Mouse (Mus musculus): ENCODE measurements at regions not wholly inside any gene's neighbourhood (a gene's known extent, or its start where the extent isn't known, plus 50 kb on each side); places are given as distances from the start of the nearest gene placed in this dataset.

DNA sequence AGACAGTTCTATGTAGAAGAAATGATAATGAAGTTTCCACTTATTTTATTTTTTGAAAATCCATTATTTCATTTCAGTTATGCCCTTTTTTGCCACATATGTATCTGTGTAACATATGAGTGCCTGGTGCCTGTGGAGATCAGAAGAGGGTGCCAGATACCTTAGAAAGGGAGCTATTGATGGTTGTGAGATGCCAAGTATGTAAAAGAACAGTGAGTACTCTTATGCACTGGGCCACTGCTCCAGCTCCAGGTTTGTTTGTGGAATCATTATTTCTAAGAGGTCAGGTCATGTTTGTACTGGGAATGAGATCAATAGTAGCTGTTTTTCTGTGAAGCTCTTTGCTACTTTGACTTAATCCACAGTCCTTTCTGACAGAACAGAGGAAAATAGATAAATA lies 68.1 kb downstream of the Cenpw start:
- no peak for DNase-seq (ENCODE audit: low read depth, low spot score)

DNA sequence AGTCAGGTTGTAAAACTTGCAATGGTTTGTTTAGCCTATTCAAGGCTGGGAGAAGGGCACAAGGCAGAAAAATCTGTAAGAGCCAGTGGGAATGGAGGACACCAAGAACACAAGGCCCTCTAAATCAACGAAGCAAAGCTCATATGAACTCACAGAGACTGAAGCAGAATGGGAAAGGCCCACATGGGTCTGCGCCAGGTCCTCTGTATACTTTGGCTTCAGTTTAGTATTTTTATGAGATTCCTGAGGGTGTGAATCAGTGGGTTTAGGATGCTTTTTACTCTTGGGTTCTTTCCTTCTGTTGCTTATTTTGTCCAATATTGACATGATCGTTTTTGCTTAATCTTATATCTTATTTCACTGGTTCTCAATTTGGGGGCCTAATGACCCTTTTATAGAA lies 90.0 kb downstream of the Cenpw start:
- peak; percentile 1 for DNase-seq (ENCODE audit: low read depth, low spot score)
- 37% methylated on average over 3 of the region's 3 CpGs for WGBS

DNA sequence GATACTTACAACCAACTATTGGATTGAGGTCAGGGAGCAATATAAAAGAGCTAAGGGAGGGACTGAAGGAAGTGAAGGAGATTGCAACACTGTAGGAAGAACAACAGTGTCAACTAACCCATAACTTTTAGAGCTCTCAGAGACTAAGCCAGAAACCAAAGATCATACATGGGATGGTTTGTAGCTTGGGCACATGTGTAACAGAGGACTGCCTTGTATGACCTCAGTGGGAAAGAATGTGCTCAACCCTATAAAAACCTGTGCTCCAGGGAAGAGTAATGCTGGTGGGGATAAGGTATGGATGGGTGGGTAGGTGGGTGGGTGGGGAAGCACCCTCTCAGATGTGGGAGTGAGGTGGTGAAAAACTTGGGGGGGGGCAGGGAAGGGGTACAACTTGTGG lies 97.9 kb downstream of the Cenpw start:
- DNase-seq (ENCODE audit: low read depth, low spot score) = no peak

DNA sequence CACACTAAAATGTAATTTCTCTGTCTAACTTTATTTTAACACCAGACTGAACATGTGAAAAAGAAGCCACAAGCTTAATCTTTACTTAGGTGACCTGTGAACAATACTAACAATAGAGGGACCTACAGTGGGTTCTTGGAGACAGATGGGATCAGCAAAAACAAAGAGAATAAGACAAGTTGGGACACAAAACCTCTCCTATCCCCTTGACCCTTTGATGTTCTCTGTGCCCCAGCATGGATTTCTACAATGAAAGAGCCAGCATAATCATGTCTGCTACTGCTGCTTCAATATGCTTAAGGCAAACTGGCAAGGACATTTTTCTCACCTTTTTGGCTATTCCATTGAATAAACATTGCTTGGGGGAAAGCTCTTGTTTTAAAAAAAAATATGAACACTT lies 105.8 kb downstream of the Cenpw start:
- no peak for DNase-seq (ENCODE audit: low read depth, low spot score)

DNA sequence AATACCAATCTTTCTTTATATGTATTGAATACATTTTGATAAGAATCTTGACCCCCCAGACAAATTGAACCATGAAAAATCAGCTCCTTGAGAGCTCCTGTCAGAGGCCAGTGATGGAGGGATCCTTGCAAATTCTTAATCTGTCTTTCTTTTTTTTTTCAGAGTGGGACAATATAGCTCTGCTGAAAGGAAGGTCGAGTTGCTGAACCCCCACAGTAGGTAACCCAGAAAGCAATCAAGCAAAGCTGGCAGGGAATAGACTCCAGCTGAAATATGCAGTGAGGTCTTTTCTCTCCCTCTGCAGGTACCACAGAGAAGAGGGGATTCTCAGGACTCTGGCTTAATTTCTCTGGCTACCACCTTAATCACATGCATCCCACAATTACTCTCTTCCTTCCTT lies 108.8 kb downstream of the Cenpw start:
- DNase-seq (ENCODE audit: low read depth, low spot score) = no peak
- WGBS = 3% methylated on average over 1 of the region's 1 CpGs

DNA sequence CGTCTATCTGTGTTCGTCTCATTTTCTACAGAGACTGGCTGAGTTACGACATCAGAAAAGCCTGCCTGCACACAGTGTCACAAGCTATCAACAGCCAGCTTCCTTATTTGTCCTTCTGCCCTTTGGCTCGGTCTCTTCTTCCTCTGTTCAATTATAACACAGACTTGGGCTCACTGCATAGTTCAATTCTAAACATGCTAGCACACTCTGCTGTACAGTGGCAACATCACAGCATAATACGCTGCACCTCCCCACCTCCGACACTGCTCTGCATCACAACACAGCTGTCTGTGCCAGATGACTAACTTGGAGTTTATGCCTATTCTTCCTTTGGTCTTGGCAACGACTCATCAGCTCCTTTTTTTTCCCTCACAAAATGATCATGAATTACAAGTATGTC lies 111.0 kb downstream of the Cenpw start:
- 44% methylated on average over 7 of the region's 7 CpGs for WGBS

DNA sequence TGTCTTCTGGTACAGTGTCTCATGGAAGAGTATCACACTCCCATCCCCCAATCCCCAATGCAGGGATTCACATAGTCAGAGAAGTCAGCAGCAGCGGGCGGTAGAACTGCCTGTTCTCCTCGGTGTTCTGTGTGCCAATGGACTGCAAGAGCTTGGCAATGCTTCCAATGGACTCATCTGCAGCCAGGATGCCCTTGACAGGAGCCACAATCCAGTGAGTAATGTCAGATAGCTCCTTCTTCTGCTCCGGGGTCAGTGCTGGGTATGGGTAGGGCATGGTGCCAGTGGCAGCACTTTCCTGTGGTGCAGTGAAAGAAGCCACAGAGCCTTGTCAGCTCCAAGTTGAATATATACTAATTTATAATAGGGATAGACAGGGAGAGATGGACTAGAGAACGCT lies 115.3 kb downstream of the Cenpw start:
- WGBS = 78% methylated on average over 5 of the region's 5 CpGs
- DNase-seq (ENCODE audit: low read depth, low spot score) = no peak

More for the DNA sequence above, 111.0 kb downstream of the Cenpw start:
- DNase-seq (ENCODE audit: low read depth, low spot score) = no peak

DNA sequence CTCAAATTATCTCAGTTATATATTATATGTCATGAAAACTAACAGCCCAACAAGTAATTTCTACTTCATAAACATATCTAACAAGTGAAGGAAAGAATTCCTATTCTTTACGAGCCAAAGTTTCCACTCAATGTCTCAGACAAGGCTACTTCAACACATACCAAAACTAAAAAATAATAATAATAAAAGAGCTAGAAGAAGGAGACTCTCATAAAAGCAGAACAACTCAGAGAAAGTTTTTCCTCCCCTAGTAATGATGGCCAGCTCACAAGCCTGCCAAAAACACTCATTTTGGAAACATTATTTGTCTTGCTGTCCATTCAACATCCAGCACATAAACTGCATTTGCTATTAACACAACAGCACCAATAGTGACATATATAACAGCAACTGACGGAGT lies 133.7 kb downstream of the Cenpw start:
- DNase-seq (ENCODE audit: low read depth, low spot score) = no peak

DNA sequence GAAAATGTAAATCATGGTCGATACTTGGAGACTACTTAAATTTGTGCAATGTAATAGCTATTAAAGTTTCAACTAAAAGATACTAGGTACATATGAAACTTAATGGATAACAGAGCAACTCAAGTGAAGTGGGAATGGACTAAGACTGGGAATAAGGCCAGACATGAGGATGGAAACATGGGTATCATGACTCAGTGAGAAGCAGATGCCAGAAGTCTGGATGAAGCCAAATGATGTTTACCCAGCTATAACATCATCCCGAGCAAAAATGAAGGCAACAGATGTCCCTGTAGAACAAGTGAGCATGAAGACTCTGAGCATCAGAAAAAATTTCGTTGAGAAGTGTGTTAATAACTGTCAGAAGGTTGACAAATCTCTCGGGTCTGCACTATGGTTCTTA lies 169.7 kb downstream of the Cenpw start:
- DNase-seq (ENCODE audit: low read depth, low spot score) = no peak
- WGBS = 51% methylated on average over 4 of the region's 4 CpGs

More for the DNA sequence above, 133.7 kb downstream of the Cenpw start:
- WGBS = 58% methylated on average over 2 of the region's 2 CpGs

DNA sequence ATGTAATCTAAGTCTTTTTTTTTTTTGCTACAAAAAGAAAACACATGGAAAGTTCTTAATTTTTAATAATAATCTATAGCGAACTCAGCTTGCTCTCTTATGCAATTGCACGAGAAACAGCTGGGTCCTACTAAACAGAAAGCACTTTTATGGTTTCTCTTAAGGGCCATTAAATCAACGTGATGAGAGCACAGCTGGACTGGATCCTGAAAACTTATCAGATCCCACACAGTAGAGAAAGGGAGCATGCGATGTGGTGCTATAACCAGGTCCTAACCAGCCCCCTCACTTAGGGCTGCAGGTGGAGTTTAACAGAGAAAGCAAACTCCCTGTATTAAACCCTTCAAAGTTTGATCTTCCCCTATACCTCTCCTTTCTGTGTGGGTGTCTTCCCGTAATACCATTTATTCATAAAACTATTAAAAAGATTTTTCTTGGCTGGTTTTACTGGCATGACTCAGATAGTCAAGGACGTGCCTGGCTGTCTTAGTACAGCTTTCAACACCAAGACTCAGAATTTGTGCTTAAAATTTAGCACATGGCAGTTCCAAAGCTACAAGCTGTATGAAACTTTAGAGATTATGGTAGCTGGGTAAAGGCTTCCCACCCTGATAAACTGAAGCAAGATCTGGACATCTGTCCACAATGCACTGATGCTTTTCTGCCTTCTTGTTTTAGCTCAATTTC lies 197.3 kb downstream of the Cenpw start:
- WGBS = 46% methylated on average over 6 of the region's 6 CpGs
- DNase-seq (ENCODE audit: low read depth, low spot score) = no peak

DNA sequence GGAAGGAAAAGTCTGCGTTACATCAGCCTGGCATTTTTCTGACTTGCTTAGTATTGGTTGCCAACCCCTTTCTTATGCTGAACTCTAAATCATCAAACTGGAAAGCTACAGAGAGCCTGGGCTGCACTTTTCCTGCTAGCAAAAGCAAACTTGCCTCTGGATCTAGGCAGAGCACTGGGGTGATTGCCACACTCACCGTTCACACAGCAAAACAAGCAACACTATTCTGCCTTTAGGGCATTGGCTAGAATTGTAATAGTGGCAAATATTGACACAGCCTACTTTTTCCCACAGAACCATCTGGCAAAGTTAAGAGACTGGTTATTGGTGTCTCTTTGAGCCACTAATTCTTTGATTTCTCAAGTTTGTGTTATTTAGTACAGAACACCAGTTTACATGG lies 199.5 kb downstream of the Cenpw start:
- no peak for DNase-seq (ENCODE audit: low read depth, low spot score)
- 49% methylated on average over 2 of the region's 2 CpGs for WGBS

DNA sequence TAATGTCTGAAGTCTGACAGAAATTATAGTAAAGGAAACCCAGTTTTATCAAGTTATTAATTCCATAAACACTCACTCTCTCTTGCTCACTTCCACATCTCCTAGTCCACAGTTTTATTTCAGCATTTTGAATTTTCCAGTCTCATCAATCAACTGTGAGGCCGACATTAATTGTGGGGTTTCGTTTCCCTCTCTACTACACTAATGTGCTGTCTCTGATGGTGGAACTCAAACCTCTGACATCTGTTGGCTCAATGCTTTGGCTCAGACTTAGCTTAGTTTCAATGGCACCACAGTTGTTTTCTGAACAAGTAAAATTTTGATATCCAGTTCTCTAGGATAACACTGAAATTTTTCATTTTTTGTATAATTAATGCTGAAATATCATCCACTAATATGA lies 218.8 kb downstream of the Cenpw start:
- WGBS = 68% methylated on average over 2 of the region's 2 CpGs
- no peak for DNase-seq (ENCODE audit: low read depth, low spot score)

Measured in large intestine, adult 2 months (tissue).